Comparison of ENCODE assay signal across 21 mouse cellular contexts in genomic region chr7:117539931-117540330, GRCm38 (mm10).
DNase-seq lines count a peak whose midpoint lies in the region; ATAC-seq lines count a peak whose summit lies in the region.
"Had no signal": no experiment of that assay in that cellular context is flagged by ENCODE, and none has a peak within 500 bp of the region (broad histone marks: within the 10 kb centered on the region; RNA-seq: fewer than 3 reads in every experiment).

No protein-coding gene starts in this region.

- no peaks in the 10 kb centered on the region for H3K27me3 ChIP-seq in limb, embryonic 12.5 days
- no peaks in the 10 kb centered on the region for H3K27me3 ChIP-seq in neural tube, embryonic 14.5 days (ENCODE audit: control insufficient read depth, insufficient read depth, low read length)
- H3K27me3 ChIP-seq: CH12.LX; forebrain, embryonic 13.5 days had no signal

- no peak for ATAC-seq in limb, embryonic 12.5 days (ENCODE audit: insufficient number of reproducible peaks, insufficient read depth, low FRiP score, low TSS enrichment, low read depth)
- no peak for ATAC-seq in neural tube, embryonic 14.5 days (ENCODE audit: low read depth)
- ATAC-seq: forebrain, embryonic 13.5 days; forebrain, postnatal 0 days; hindbrain, postnatal 0 days had no signal

- no peaks in the 10 kb centered on the region for H3K9me3 ChIP-seq in limb, embryonic 12.5 days
- no peaks in the 10 kb centered on the region for H3K9me3 ChIP-seq in neural tube, embryonic 14.5 days (ENCODE audit: control insufficient read depth, low read length)
- H3K9me3 ChIP-seq: embryonic facial prominence, embryonic 10.5 days; forebrain, embryonic 13.5 days; heart, embryonic 10.5 days; hindbrain, embryonic 13.5 days had no signal

- peak; percentile 32 for DNase-seq in retina, adult 2 months (ENCODE audit: low read depth, low spot score)
- DNase-seq in retina, embryonic 14.5 days (ENCODE audit: low spot score): no peak
- DNase-seq in cerebellum, postnatal 36 days: no peak
- DNase-seq in ovary, adult 18-20 months (ENCODE audit: low spot score): no peak
- DNase-seq: adrenal gland, adult 8-10 months; adrenal gland, postnatal 36 days; cerebellum, adult 11 months; cerebellum, adult 9-10 months; cerebellum, postnatal 25 days; forebrain, postnatal 0 days; gastrocnemius, postnatal 36 days; heart, adult 18-20 months; heart, postnatal 10 days had no signal

- 0 out of 2 replicates have a peak overlapping the region, but pooled peaks have one; percentile 5 for H3K4me2 ChIP-seq in limb, embryonic 12.5 days
- H3K4me2 ChIP-seq in neural tube, embryonic 14.5 days (ENCODE audit: low read depth, low read length): no peak overlapping the region
- H3K4me2 ChIP-seq: forebrain, embryonic 13.5 days; hindbrain, embryonic 13.5 days had no signal

- H3K4me3 ChIP-seq in limb, embryonic 12.5 days (replicated peaks): no peak overlapping the region
- no peak overlapping the region for H3K4me3 ChIP-seq in neural tube, embryonic 14.5 days (ENCODE audit: low read depth, low read length)
- H3K4me3 ChIP-seq: embryonic facial prominence, embryonic 10.5 days; forebrain, embryonic 13.5 days; heart, embryonic 10.5 days; hindbrain, embryonic 13.5 days had no signal

- WGBS in limb, embryonic 12.5 days: 68% methylated on average over 5 of the region's 5 CpGs
- 79% methylated on average over 5 of the region's 5 CpGs for WGBS in neural tube, embryonic 14.5 days

- H3K9ac ChIP-seq in limb, embryonic 12.5 days (replicated peaks): no peak overlapping the region
- no peak overlapping the region for H3K9ac ChIP-seq in neural tube, embryonic 14.5 days (replicated peaks; ENCODE audit: low read depth, low read length)
- H3K9ac ChIP-seq: forebrain, embryonic 13.5 days; forebrain, postnatal 0 days; hindbrain, embryonic 13.5 days had no signal

- no peaks in the 10 kb centered on the region for H3K36me3 ChIP-seq in limb, embryonic 12.5 days
- no peaks in the 10 kb centered on the region for H3K36me3 ChIP-seq in neural tube, embryonic 14.5 days (ENCODE audit: control insufficient read depth, insufficient read depth, low read length)
- H3K36me3 ChIP-seq: embryonic facial prominence, embryonic 10.5 days; heart, embryonic 10.5 days; hindbrain, embryonic 13.5 days had no signal

- H3K27ac ChIP-seq in limb, embryonic 12.5 days: no peak overlapping the region
- peak overlapping the region; percentile 57; the same call in 1 of the 2 replicates for H3K27ac ChIP-seq in neural tube, embryonic 14.5 days (ENCODE audit: low read depth, low read length)
- H3K27ac ChIP-seq: embryonic facial prominence, embryonic 10.5 days; forebrain, embryonic 13.5 days; heart, embryonic 10.5 days; hindbrain, embryonic 13.5 days; hindbrain, postnatal 0 days had no signal

- peaks cover 44% of the 10 kb centered on the region for H3K4me1 ChIP-seq in limb, embryonic 12.5 days (replicated peaks)
- no peaks in the 10 kb centered on the region for H3K4me1 ChIP-seq in neural tube, embryonic 14.5 days (ENCODE audit: control insufficient read depth, insufficient read depth, low read length)
